Mouse (Mus musculus): ENCODE data around the gene Entpd7.

DNA sequence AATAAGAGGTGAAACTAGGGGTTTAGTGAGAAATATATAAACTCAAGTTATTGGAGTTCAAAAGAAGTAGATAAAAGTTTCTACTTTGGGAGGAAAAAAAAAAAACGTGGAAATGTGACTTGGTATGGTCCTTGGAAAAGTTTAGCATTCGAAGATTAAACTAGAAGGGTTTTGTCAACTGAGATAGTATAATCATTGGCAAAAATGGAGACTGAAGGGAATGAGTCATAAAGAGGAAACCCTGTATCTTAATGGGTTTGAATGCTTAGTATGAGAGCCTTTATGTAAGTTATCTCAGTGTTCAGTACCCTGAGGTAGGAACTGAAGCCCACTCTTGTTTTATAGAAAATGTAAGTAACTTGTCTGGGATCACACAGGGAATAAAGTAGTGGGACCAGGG, 65.4 kb downstream of the Entpd7 start:
- TF ChIP-seq GATA1 (IDR thresholded peaks at IDR 0.05; ENCODE audit: borderline replicate concordance, low read length) (no peak), FLI1 (IDR thresholded peaks at IDR 0.05; ENCODE audit: low read length) (no peak)
